Mouse (Mus musculus) G1E (cell line): ENCODE results near the gene Acot7. TPM values are rescaled to one million over a fixed set of nuclear protein-coding genes. Genes with fewer than 3 reads are reported as not detected.

Experiments used
- ATAC-seq: 2 replicates; pipeline ENCODE4 v1.8.0; 2016; ENCODE audit warnings: mild to moderate bottlenecking; ENCODE audit not compliant: insufficient number of reproducible peaks, poor library complexity, low FRiP score, severe bottlenecking; ENCODE audit errors: extremely low read depth
- DNase-seq: peaks from one replicate; pipeline ENCODE4 v3.0.0; 2012; ENCODE audit warnings: low spot score
- H3K27me3 ChIP-seq: 2 replicates; pipeline ENCODE4 v1.6.1; 2012; ENCODE audit warnings: mild to moderate bottlenecking, low read length, inconsistent platforms; ENCODE audit not compliant: insufficient read depth
- H3K36me3 ChIP-seq: replicated peaks from 2 replicates; pipeline ENCODE3; 2012; ENCODE audit warnings: mild to moderate bottlenecking, inconsistent platforms
- H3K4me1 ChIP-seq: 2 replicates; pipeline ENCODE4 v1.6.1; 2012; ENCODE audit warnings: low read depth, low read length, inconsistent platforms, mixed read lengths; ENCODE audit not compliant: insufficient read depth
- H3K4me3 ChIP-seq: 2 replicates; pipeline ENCODE4 v1.5.1; 2012; ENCODE audit warnings: low read depth, mild to moderate bottlenecking, inconsistent platforms, low read length, moderate library complexity, mixed read lengths
- H3K9me3 ChIP-seq: replicated peaks from 2 replicates; pipeline ENCODE4 v1.6.1; 2012; ENCODE audit warnings: inconsistent platforms
- CTCF ChIP-seq: IDR thresholded peaks from 2 replicates; pipeline ENCODE4 v1.5.1; 2012; ENCODE audit warnings: low read depth, low read length, inconsistent platforms, mixed read lengths
- GATA1 ChIP-seq: IDR thresholded peaks from 2 replicates; pipeline ENCODE4 v1.6.1; 2012; ENCODE audit warnings: borderline replicate concordance, low read length, inconsistent platforms, mixed read lengths
- GATA2 ChIP-seq: IDR thresholded peaks from 2 replicates; pipeline ENCODE4 v1.6.1; 2012; ENCODE audit warnings: low read depth, low read length, inconsistent platforms, borderline replicate concordance
- POLR2AphosphoS5 ChIP-seq: IDR thresholded peaks from 2 replicates; pipeline ENCODE4 v1.6.1; 2012; ENCODE audit warnings: low read depth, low read length, inconsistent platforms; ENCODE audit not compliant: insufficient replicate concordance
- TAL1 ChIP-seq: conservative IDR thresholded peaks from 2 replicates; pipeline ENCODE4 v1.6.1; 2012; ENCODE audit warnings: low read depth, low read length, inconsistent platforms, mixed read lengths
- polyA plus RNA-seq: library from polyadenylated mRNA; stranded (reverse); fragments of >175 nt; gene quantifications from 2 replicates; pipeline ENCODE4 v1.2.3, GENCODE M21; 2012
- total RNA-seq, 2 experiments: library from RNA; stranded (forward) in 1 of 2; stranded (reverse) in 1 of 2; fragments of 200-1000 nt in 1 of 2; fragments of >200 nt in 1 of 2; fragmentation: Nextera tagmentation in 1 of 2; gene quantifications; 2 replicates each; pipeline ENCODE4 v1.2.3; 2014 to 2017

Acot7 gene
- total and polyA plus RNA-seq, 3 experiments, result 17.6 to 51.1 (median 22.1) TPM

DNA sequence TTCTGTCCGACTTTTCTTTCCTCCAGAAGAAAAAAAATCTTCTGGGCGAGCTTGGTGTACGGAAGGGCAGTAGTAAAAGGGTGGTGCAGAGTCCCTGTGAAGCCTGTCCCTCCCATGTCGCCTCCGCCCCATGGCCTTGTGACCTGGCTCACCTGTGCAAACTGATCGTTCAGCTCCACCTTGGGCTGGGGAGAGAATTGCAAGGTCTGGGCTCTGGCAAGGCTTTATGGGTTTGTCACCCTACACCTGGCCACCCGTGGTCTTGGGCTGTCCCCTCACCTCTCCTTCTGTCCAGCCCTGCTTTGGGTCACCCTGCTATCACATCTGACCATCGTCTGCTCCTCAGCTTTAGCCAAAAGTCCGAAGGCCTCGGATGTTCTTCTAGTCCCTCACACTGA, 45.2 kb upstream of the Acot7 start:
- peaks cover 32% of the 10 kb centered on the region for H3K36me3 ChIP-seq
- H3K9me3 ChIP-seq, result peaks cover 20% of the 10 kb centered on the region
- ATAC-seq, result no peak
- H3K4me1 ChIP-seq, result peaks cover 21% of the 10 kb centered on the region
- H3K27me3 ChIP-seq, result peaks cover 33% of the 10 kb centered on the region; the same call in 1 of the 2 replicates
- H3K4me3 ChIP-seq, result no peak overlapping the region
- no peak for DNase-seq
- TF ChIP-seq POLR2AphosphoS5, result no peak
- no peak for TF ChIP-seq CTCF
- no peak for TF ChIP-seq GATA1
- no peak for TF ChIP-seq TAL1
- no peak for TF ChIP-seq GATA2

DNA sequence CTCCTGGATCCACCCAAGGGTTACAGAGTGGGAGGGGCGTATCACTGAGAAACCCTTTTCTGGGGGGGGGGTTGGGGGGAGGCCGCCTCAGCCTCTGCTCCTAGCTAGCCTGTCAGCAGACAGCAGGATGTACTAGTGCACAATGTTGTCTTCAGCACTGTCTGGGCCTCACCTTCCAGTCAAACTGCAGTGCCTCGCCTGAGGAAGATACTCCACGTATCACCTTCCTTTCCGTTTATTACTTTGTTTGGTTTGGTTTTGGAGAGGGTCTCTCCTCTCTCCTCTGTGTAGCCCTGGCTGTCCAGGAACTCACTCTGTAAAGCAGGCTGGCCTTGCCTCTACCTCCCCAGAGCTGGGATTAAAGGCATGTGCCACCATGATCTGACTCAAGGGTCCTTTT, 44.7 kb upstream of the Acot7 start:
- Histone ChIP-seq H3K4me1 (peaks cover 24% of the 10 kb centered on the region), H3K9me3 (peaks cover 20% of the 10 kb centered on the region), H3K27me3 (peaks cover 33% of the 10 kb centered on the region; the same call in 1 of the 2 replicates), H3K4me3 (no peak overlapping the region), H3K36me3 (peaks cover 27% of the 10 kb centered on the region)
- no peak for TF ChIP-seq CTCF
- no peak for TF ChIP-seq GATA1
- no peak for TF ChIP-seq GATA2
- no peak for TF ChIP-seq POLR2AphosphoS5
- TF ChIP-seq TAL1, result no peak
- DNase-seq (no peak), ATAC-seq (no peak)

DNA sequence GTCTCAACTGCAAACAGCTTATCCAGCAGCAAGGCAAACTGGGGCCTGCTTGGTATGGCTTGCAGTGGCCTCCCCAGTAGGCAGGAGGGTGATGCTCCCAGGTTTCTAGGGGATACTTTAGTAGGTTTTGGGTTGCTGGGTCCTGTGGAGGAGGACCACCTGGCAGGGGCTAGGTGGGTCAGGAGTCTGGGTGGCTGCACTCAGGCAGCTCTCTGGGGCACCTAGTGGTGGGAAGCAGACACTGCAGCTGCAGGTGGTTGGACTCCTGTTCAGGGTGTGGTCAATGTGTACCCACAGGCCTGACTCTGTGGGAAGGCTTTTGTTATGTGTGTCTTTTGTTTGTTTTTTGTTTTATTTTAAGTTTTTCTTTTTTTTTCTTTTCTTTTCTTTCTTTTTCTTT, 43.4 kb upstream of the Acot7 start:
- ATAC-seq (0 out of 2 replicates have a peak, but pooled peaks have one; percentile 28), DNase-seq (no peak)
- no peak for TF ChIP-seq GATA1
- TF ChIP-seq CTCF, result peak; percentile 96
- no peak for TF ChIP-seq POLR2AphosphoS5
- no peak for TF ChIP-seq TAL1
- no peak for TF ChIP-seq GATA2
- peaks cover 29% of the 10 kb centered on the region for H3K4me1 ChIP-seq
- H3K36me3 ChIP-seq, result peaks cover 31% of the 10 kb centered on the region
- H3K9me3 ChIP-seq, result peaks cover 20% of the 10 kb centered on the region
- H3K4me3 ChIP-seq, result no peak overlapping the region
- H3K27me3 ChIP-seq, result peaks cover 33% of the 10 kb centered on the region; the same call in 1 of the 2 replicates

DNA sequence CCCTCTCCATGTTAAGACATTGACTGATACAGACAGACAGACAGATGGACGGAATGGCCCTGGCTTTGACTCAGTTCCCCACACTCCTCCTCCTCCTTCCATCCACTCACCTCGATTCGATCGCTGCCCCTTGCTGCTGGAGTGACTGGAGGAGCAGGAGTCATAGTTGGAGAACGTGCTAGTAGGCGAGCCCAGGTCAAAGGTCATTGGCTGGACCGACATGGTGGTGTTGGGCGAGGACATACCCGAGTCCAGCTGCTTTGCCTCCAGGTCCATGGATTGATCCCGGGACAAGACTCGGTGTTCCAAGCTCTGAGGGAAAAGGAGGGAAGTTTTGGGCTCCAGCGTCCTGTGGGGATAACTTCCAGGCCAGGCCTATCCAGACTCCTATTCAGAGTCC, 42.6 kb upstream of the Acot7 start:
- peaks cover 29% of the 10 kb centered on the region for H3K4me1 ChIP-seq
- no peak for TF ChIP-seq CTCF
- no peak for TF ChIP-seq POLR2AphosphoS5
- no peak for TF ChIP-seq GATA2
- TF ChIP-seq GATA1, result no peak
- no peak for TF ChIP-seq TAL1
- H3K36me3 ChIP-seq, result peaks cover 31% of the 10 kb centered on the region
- H3K9me3 ChIP-seq, result peaks cover 20% of the 10 kb centered on the region
- DNase-seq (no peak), ATAC-seq (no peak)
- H3K27me3 ChIP-seq, result peaks cover 27% of the 10 kb centered on the region; the same call in 1 of the 2 replicates
- H3K4me3 ChIP-seq, result no peak overlapping the region

DNA sequence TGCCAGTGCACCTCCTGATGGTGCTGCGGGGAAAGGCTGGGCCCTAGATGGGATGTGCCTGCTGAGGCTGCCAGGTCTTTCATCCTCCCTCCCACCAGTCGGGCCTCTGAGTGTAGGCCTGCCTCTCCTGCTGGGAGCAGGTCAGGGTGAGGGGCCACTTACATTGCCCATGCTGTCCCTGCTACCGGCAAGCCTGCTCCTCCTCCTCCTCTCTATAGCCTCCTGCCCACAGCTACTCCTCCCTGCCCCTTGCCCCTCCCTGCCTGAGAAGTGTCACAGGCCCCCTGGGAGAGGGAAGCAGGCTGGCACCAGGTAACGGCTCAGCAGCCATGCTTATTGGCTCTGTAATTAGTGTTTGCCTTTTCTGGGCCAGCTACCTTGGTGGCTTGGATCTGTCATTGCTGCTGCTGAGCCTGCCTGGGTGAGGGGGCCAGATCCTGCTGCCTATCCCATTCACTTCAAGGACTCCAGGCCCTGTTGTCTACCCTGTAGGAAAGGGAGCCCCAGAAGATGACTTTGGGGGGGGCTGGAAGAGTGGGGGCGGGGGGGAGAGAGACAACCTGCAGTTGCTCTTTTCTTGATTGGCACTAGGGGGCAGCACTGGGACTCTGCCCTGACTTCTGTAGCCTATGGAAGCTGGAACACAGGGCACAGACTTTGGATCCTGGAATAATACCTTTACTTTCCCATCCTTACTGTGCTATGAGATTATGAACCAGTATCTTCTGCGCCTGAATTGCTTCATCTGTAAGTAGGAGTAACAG, 41.6 kb upstream of the Acot7 start:
- H3K9me3 ChIP-seq, result peaks cover 11% of the 10 kb centered on the region
- no peak overlapping the region for H3K4me3 ChIP-seq
- peaks cover 20% of the 10 kb centered on the region; the same call in 1 of the 2 replicates for H3K27me3 ChIP-seq
- H3K4me1 ChIP-seq, result peaks cover 34% of the 10 kb centered on the region
- TF ChIP-seq GATA1, result no peak
- TF ChIP-seq CTCF, result peak; percentile 40
- no peak for TF ChIP-seq POLR2AphosphoS5
- H3K36me3 ChIP-seq, result peaks cover 31% of the 10 kb centered on the region
- DNase-seq, result no peak
- ATAC-seq, result no peak

DNA sequence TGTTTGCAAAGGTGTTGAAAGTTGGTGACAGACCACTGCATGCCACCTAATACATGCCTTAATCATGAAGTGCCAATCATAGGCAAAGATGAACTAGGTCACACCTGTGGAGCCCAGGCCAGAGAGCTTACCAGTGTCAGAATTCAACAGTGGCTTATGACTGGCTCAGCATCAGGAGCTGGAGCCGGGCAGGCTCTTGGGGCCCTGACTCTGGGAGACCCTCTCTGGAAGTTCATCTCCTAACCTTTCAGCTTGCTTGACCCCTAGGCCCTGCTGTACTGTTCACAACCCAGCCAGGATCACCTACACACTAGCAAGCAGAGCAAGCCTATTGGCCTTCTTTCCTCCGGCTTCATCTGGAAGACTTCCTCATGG, 41.1 kb upstream of the Acot7 start:
- no peak for TF ChIP-seq GATA2
- TF ChIP-seq CTCF, result no peak
- no peak for TF ChIP-seq TAL1
- TF ChIP-seq GATA1, result no peak
- TF ChIP-seq POLR2AphosphoS5, result no peak
- Histone ChIP-seq H3K4me1 (peaks cover 30% of the 10 kb centered on the region), H3K36me3 (peaks cover 34% of the 10 kb centered on the region), H3K27me3 (peaks cover 16% of the 10 kb centered on the region; the same call in 1 of the 2 replicates), H3K4me3 (no peak overlapping the region), H3K9me3 (peaks cover 5% of the 10 kb centered on the region)
- no peak for DNase-seq
- no peak for ATAC-seq
